Mouse (Mus musculus): ENCODE data around the gene Cdc42ep3.
A peak's percentile ranks its signal among the peaks of the same experiment; 100 is the strongest.

The Cdc42ep3 gene

GRCm38 (mm10) chr17:79343334-79343946, 11.5 kb downstream of the Cdc42ep3 start:
- DNase-seq: no peak

GRCm38 (mm10) chr17:79342639-79343333, 12.1 kb downstream of the Cdc42ep3 start:
- DNase-seq: no peak

GRCm38 (mm10) chr17:79341946-79342470, 12.9 kb downstream of the Cdc42ep3 start:
- no peak for DNase-seq

GRCm38 (mm10) chr17:79337494-79337893, 17.4 kb downstream of the Cdc42ep3 start:
- DNase-seq: no peak

GRCm38 (mm10) chr17:79334701-79335100, 20.2 kb downstream of the Cdc42ep3 start:
- no peak for DNase-seq

GRCm38 (mm10) chr17:79333650-79334049, 21.2 kb downstream of the Cdc42ep3 start:
- DNase-seq: no peak

- DNase-seq: no peak
Observed at GRCm38 (mm10) chr17:79332864-79333263, 22.0 kb downstream of the Cdc42ep3 start.

GRCm38 (mm10) chr17:79330397-79330796, 24.5 kb downstream of the Cdc42ep3 start:
- no peak for DNase-seq

GRCm38 (mm10) chr17:79326868-79327376, 28.0 kb downstream of the Cdc42ep3 start:
- DNase-seq: no peak

GRCm38 (mm10) chr17:79317085-79317751, 37.7 kb downstream of the Cdc42ep3 start:
- no peak for DNase-seq

- no peak for DNase-seq
Observed at GRCm38 (mm10) chr17:79315415-79316094, 39.3 kb downstream of the Cdc42ep3 start.

- DNase-seq: no peak
Observed at GRCm38 (mm10) chr17:79310465-79310864, 44.4 kb downstream of the Cdc42ep3 start.

- DNase-seq: no peak
Observed at GRCm38 (mm10) chr17:79309506-79309905, 45.4 kb downstream of the Cdc42ep3 start.

- DNase-seq: peak; percentile 77 to 82
Observed at GRCm38 (mm10) chr17:79305644-79306043, 49.2 kb downstream of the Cdc42ep3 start.

- no peak for DNase-seq
Observed at GRCm38 (mm10) chr17:79303744-79304497, 51.0 kb downstream of the Cdc42ep3 start.

GRCm38 (mm10) chr17:79303238-79303637, 51.7 kb downstream of the Cdc42ep3 start:
- no peak for DNase-seq

GRCm38 (mm10) chr17:79299925-79300324, 55.0 kb downstream of the Cdc42ep3 start:
- no peak for DNase-seq

- no peak for DNase-seq
Observed at GRCm38 (mm10) chr17:79298968-79299367, 55.9 kb downstream of the Cdc42ep3 start.

GRCm38 (mm10) chr17:79295926-79296325, 59.0 kb downstream of the Cdc42ep3 start:
- no peak for DNase-seq

GRCm38 (mm10) chr17:79291672-79292071, 63.2 kb downstream of the Cdc42ep3 start:
- DNase-seq: no peak

GRCm38 (mm10) chr17:79290697-79291096, 64.2 kb downstream of the Cdc42ep3 start:
- no peak for DNase-seq

- DNase-seq: no peak
Observed at GRCm38 (mm10) chr17:79287302-79287701, 67.6 kb downstream of the Cdc42ep3 start.

All from cerebellum, postnatal 14 days (tissue).